ENCODE assay signal across 8 mouse cellular contexts in genomic region chr11:21995534-21996324, GRCm38 (mm10). TPM values are rescaled to one million over a fixed set of nuclear protein-coding genes. Genes with fewer than 3 reads are reported as not detected.
DNase-seq lines count a peak whose midpoint lies in the region; ATAC-seq lines count a peak whose summit lies in the region.
"Had no signal": no experiment of that assay in that cellular context is flagged by ENCODE, and none has a peak within 500 bp of the region (broad histone marks: within the 10 kb centered on the region; RNA-seq: fewer than 3 reads in every experiment).

No protein-coding gene starts in this region.

- WGBS in midbrain, embryonic 13.5 days = 14% methylated on average over 27 of the region's 27 CpGs

- H3K9ac ChIP-seq in midbrain, embryonic 13.5 days (replicated peaks) = peak overlapping the region; percentile 86

- H3K36me3 ChIP-seq in midbrain, embryonic 13.5 days = no peaks in the 10 kb centered on the region

- peak overlapping the region; percentile 76 for H3K4me2 ChIP-seq in midbrain, embryonic 13.5 days (replicated peaks)

- H3K27me3 ChIP-seq in midbrain, embryonic 13.5 days = peaks cover 67% of the 10 kb centered on the region

- DNase-seq in kidney, postnatal 10 days = peak; percentile 18
- no peak for DNase-seq in kidney, postnatal 14 days
- peak; percentile 55 for DNase-seq in embryo, embryonic 9.5 days (ENCODE audit: extremely low spot score)
- DNase-seq in forelimb bud, embryonic 11.5 days (ENCODE audit: low read depth, low spot score) = peak; percentile 26
- DNase-seq in urinary bladder, postnatal 10 days (ENCODE audit: low spot score) = no peak
- DNase-seq in yolk sac, embryonic 10.5 days (ENCODE audit: low spot score) = no peak

- peak overlapping the region; percentile 86 for H3K27ac ChIP-seq in midbrain, embryonic 13.5 days

- H3K9me3 ChIP-seq in midbrain, embryonic 13.5 days = no peaks in the 10 kb centered on the region

- peaks cover 67% of the 10 kb centered on the region for H3K4me1 ChIP-seq in midbrain, embryonic 13.5 days (replicated peaks)

- H3K4me3 ChIP-seq in midbrain, embryonic 13.5 days (replicated peaks) = peak overlapping the region; percentile 67

- ATAC-seq in midbrain, embryonic 13.5 days = no peak

RNA-seq across cellular contexts. Expression of gene Otx1, which starts 7.0 kb away (rescaled TPM):
- 23.2 and 23.5 TPM in 2 replicates for polyA plus RNA-seq in midbrain, embryonic 13.5 days (2015; fragmentation: Nextera tagmentation; extraction: Ambion mirVana)
- polyA plus RNA-seq: liver, adult 2 months had no signal

Comparison
In these comparisons a context has a peak if more than half of its experiments do, and no peak if none do; other contexts are left out.
1. DNase-seq: peak in kidney, postnatal 10 days (single experiment), embryo, embryonic 9.5 days (single experiment) and forelimb bud, embryonic 11.5 days (single experiment); none in kidney, postnatal 14 days (single experiment), urinary bladder, postnatal 10 days (single experiment) and yolk sac, embryonic 10.5 days (single experiment).